Mouse (Mus musculus) CH12.LX (cell line): Measurements from ENCODE around the gene Mrpl23. TPM values are rescaled to one million over a fixed set of nuclear protein-coding genes. Genes with fewer than 3 reads are reported as not detected.
A peak's percentile ranks its signal among the peaks of the same experiment; 100 is the strongest.

Experiments
- DNase-seq: peaks from one replicate; pipeline ENCODE4 v3.0.0-alpha.2; 2013; ENCODE audit errors: extremely low read depth
- H3K27ac ChIP-seq: 2 replicates; pipeline ENCODE4 v1.5.1; 2012; ENCODE audit warnings: low read depth, mild to moderate bottlenecking, control low read depth, moderate library complexity; ENCODE audit not compliant: insufficient read depth
- H3K27me3 ChIP-seq: replicated peaks from 2 replicates; pipeline ENCODE3; 2012; ENCODE audit warnings: inconsistent platforms
- H3K36me3 ChIP-seq, 2 experiments: replicated peaks in 1 of 2; 2 replicates each; pipeline versions ENCODE3 to v1.6.1; 2012; ENCODE audit warnings: inconsistent platforms in 1 of 2, low read length in 1 of 2, mild to moderate bottlenecking in 1 of 2, mixed read lengths in 1 of 2, moderate library complexity in 1 of 2; ENCODE audit not compliant: control insufficient read depth in 1 of 2, insufficient read depth in 1 of 2
- H3K4me1 ChIP-seq, 2 experiments: 2 replicates each; pipeline ENCODE4 v1.6.1; 2012; ENCODE audit warnings: inconsistent platforms in 1 of 2, moderate library complexity in 1 of 2; ENCODE audit not compliant: insufficient read depth in 2 of 2, control insufficient read depth in 1 of 2
- H3K4me2 ChIP-seq: 2 replicates; pipeline ENCODE4 v1.6.1; 2012; ENCODE audit warnings: low read depth, mild to moderate bottlenecking, control low read depth; ENCODE audit not compliant: poor library complexity, insufficient read depth, severe bottlenecking
- H3K4me3 ChIP-seq, 3 experiments: fragments of 150-350 bp in 1 of 3; sonication (generic) in 1 of 3; replicated peaks in 1 of 3; 2 replicates each; pipeline versions ENCODE3 to v1.5.1; 2011 to 2012; ENCODE audit warnings: low read depth in 2 of 3, low read length in 2 of 3, mild to moderate bottlenecking in 2 of 3, moderate library complexity in 2 of 3, control low read depth in 1 of 3, improper control_type of control experiment in 1 of 3, inconsistent platforms in 1 of 3, mixed read lengths in 1 of 3; ENCODE audit not compliant: poor library complexity in 1 of 3
- H3K79me2 ChIP-seq: replicated peaks from 2 replicates; pipeline ENCODE4 v1.6.1; 2012; ENCODE audit warnings: mild to moderate bottlenecking, moderate library complexity; ENCODE audit not compliant: control insufficient read depth, poor library complexity, insufficient read depth, severe bottlenecking; ENCODE audit errors: extremely low read depth
- H3K9ac ChIP-seq: 2 replicates; pipeline ENCODE4 v1.6.1; 2012; ENCODE audit warnings: low read depth, mild to moderate bottlenecking, control low read depth, moderate library complexity; ENCODE audit not compliant: insufficient read depth
- H3K9me3 ChIP-seq: replicated peaks from 2 replicates; pipeline ENCODE3; 2012; ENCODE audit warnings: low read length, inconsistent platforms, mixed read lengths
- CHD1 ChIP-seq: IDR thresholded peaks from 2 replicates; pipeline ENCODE4 v1.6.1; 2012; ENCODE audit warnings: low read depth, low read length, improper control_type of control experiment, inconsistent platforms
- HCFC1 ChIP-seq: IDR thresholded peaks from 2 replicates; pipeline ENCODE4 v1.6.1; 2012; ENCODE audit warnings: low read depth, mild to moderate bottlenecking, inconsistent platforms, low read length, improper control_type of control experiment
- IRF4 ChIP-seq: IDR thresholded peaks from 2 replicates; pipeline ENCODE4 v1.6.1; 2014; ENCODE audit warnings: low read depth, mild to moderate bottlenecking, inconsistent platforms, low read length, improper control_type of control experiment
- JUND ChIP-seq: conservative IDR thresholded peaks from 2 replicates; pipeline ENCODE4 v1.6.1; 2011; ENCODE audit warnings: low read depth, low read length, improper control_type of control experiment
- MAFK ChIP-seq: IDR thresholded peaks from 2 replicates; pipeline ENCODE4 v1.6.1; 2011; ENCODE audit warnings: low read length, improper control_type of control experiment; ENCODE audit not compliant: insufficient replicate concordance
- MEF2A ChIP-seq: IDR thresholded peaks from 2 replicates; pipeline ENCODE4 v1.6.1; 2014; ENCODE audit warnings: low read depth, mild to moderate bottlenecking, inconsistent platforms, low read length, improper control_type of control experiment, borderline replicate concordance
- MXI1 ChIP-seq: IDR thresholded peaks from 2 replicates; pipeline ENCODE4 v1.6.1; 2011; ENCODE audit warnings: mild to moderate bottlenecking, low read depth, low read length, improper control_type of control experiment
- NRF1 ChIP-seq: IDR thresholded peaks from 2 replicates; pipeline ENCODE4 v1.6.1; 2014; ENCODE audit warnings: low read depth, mild to moderate bottlenecking, inconsistent platforms, low read length, improper control_type of control experiment, moderate library complexity
- POLR2A ChIP-seq: IDR thresholded peaks from 2 replicates; pipeline ENCODE4 v1.6.1; 2011; ENCODE audit warnings: low read depth, mild to moderate bottlenecking, improper control_type of control experiment, low read length
- RCOR1 ChIP-seq: conservative IDR thresholded peaks from 2 replicates; pipeline ENCODE4 v1.6.1; 2012; ENCODE audit warnings: low read depth, mild to moderate bottlenecking, inconsistent platforms, low read length, improper control_type of control experiment
- SIN3A ChIP-seq: IDR thresholded peaks from 2 replicates; pipeline ENCODE4 v1.6.1; 2012; ENCODE audit warnings: low read length, improper control_type of control experiment, inconsistent platforms
- TBP ChIP-seq: conservative IDR thresholded peaks from 2 replicates; pipeline ENCODE4 v1.6.1; 2011; ENCODE audit warnings: low read depth, low read length, improper control_type of control experiment
- ZC3H11A ChIP-seq: IDR thresholded peaks from 2 replicates; pipeline ENCODE4 v1.6.1; 2012; ENCODE audit warnings: low read depth, mild to moderate bottlenecking, inconsistent platforms, low read length, improper control_type of control experiment
- ZKSCAN1 ChIP-seq: IDR thresholded peaks from 2 replicates; pipeline ENCODE4 v1.6.1; 2012; ENCODE audit warnings: low read depth, inconsistent platforms, low read length, improper control_type of control experiment, borderline replicate concordance
- dilution Hi-C: fragments of 300-500 bp; cut with MboI; formaldehyde crosslinking; loops from 2 replicates; pipeline ENCODE4 v1.14.3; 2020; ENCODE audit warnings: low sequenced_read_pairs; ENCODE audit not compliant: extremely low pct_unique_long_range_greater_than_20kb, extremely low pct_ligation_motif_present
- in situ Hi-C: fragments of 300-500 bp; cut with MboI; formaldehyde crosslinking; loops from 3 replicates; pipeline ENCODE4 v1.14.3; 2019; ENCODE audit warnings: low sequenced_read_pairs, low pct_ligation_motif_present, low pct_unique_long_range_greater_than_20kb, mixed read lengths
- polyA plus RNA-seq: library from polyadenylated mRNA; unstranded; fragments of >175 nt; gene quantifications from 2 replicates; pipeline ENCODE4 v1.2.1, GENCODE M21; 2012; ENCODE audit warnings: low read depth; ENCODE audit not compliant: insufficient read length
- total RNA-seq, 2 experiments: library from RNA; depleted of rRNA; stranded (reverse); fragments of 300-350 nt in 1 of 2; fragments of >200 nt in 1 of 2; gene quantifications; 2 replicates each; pipeline ENCODE4 v1.2.3; 2012 to 2014

Gene Mrpl23
- 58.9 and 71.2 TPM in 2 replicates for total RNA-seq (2012; rRNA removed)
- total RNA-seq (2014; rRNA removed): 60.7 and 70.8 TPM in 2 replicates
- polyA plus RNA-seq: 7.5 and 8.3 TPM in 2 replicates

DNA sequence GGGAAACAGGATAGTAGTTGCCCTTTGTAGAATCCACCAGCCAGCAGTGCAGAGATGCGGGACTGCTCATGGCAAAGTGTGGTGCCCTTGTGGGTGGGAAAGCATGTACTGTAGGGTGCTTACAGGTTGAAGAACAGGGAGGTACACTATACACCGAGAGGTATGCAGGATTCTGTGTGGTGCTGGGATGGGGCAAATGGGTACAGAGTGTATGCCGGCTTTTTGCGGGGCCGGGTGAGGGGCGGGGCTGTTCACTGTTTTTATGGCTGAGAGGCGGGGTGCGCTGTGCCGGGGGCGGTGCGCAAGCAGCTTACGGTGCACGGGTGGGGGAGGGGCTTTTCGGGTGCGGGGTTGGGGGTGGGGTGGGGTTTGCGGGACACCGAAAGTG lies at the start of gene Mrpl23:
TSS of gene Mrpl23 (plus strand) at position 16 of the 388 bp plus-strand sequence.
- Histone ChIP-seq H3K79me2 (peaks cover 4% of the 10 kb centered on the region), H3K4me1 (peaks cover 9 to 22% of the 10 kb centered on the region in 2 experiments), H3K9me3 (no peaks in the 10 kb centered on the region), H3K9ac (peak within 1 kb of the TSS; percentile 74), H3K4me3 (peak within 1 kb of the TSS; percentile 91 to 96 (median 92)), H3K27ac (peak within 1 kb of the TSS; percentile 27), H3K36me3 (peaks cover 11 to 22% of the 10 kb centered on the region in 2 experiments), H3K4me2 (peak within 1 kb of the TSS; percentile 75), H3K27me3 (peaks cover 42% of the 10 kb centered on the region)
- TF ChIP-seq IRF4 (0 out of 2 replicates have a peak, but pooled peaks have one; percentile 6), MEF2A (no peak)
- dilution Hi-C loops: no loop called here
- in situ Hi-C loops: no loop called here
- DNase-seq: no peak

DNA sequence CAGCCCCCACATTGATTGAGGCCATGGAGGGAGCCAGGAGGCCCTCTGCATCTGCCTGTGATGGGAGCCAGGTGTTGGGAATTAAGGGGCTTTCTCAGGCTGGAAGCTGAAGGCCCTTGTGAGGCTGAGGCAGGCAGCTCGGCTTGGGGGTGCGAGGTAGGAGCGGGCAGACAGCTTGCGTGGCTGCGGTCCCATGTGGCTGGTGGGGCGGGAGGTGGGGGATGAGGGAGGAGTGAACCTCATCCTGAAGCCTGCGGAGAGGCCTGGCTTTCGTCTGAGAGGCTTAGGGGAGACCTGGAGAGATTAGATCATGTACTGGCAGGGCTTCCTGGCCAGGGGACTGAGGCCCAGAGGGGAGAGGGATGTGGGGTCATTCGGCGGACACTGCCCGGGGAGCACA lies 49.4 kb upstream of the Mrpl23 start:
- Histone ChIP-seq H3K27me3 (no peaks in the 10 kb centered on the region), H3K4me1 (peaks cover 12 to 64% of the 10 kb centered on the region in 2 experiments; a peak in 3 of 4 replicates), H3K9me3 (no peaks in the 10 kb centered on the region), H3K36me3 (peaks cover 56 to 99% of the 10 kb centered on the region in 2 experiments), H3K27ac (no peak overlapping the region), H3K4me2 (no peak overlapping the region), H3K4me3 (no peak overlapping the region), H3K9ac (no peak overlapping the region), H3K79me2 (peaks cover 3% of the 10 kb centered on the region)
- TF ChIP-seq MXI1: no peak
- TF ChIP-seq HCFC1: no peak
- TF ChIP-seq ZKSCAN1: no peak
- no peak for TF ChIP-seq RCOR1
- TF ChIP-seq ZC3H11A: no peak
- in situ Hi-C loops (no loop called here), dilution Hi-C loops (no loop called here)
- no peak for DNase-seq

DNA sequence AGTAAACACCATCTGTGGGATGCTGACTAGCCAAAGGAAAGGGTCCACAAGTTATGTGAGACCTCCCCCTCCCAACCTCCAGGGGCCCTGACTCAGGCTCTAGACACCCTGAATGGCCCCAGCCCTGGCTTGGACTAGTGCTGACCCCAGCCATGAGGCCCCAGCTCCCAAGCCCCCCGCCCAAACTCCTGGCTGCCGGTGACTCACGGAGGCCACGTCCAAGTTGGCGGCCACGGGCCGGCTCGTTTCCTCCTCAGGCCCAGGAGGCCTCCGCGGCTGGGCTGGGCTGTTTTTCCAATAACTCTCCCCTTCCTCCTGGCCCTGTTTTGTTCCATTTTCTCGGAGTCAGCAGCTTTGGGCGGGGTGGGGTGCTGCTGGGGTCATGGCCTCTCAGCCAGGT lies 47.7 kb upstream of the Mrpl23 start:
- no peak for TF ChIP-seq MAFK
- no peak for TF ChIP-seq SIN3A
- no peak for TF ChIP-seq CHD1
- no peak for TF ChIP-seq ZKSCAN1
- TF ChIP-seq JUND: no peak
- no peak for TF ChIP-seq POLR2A
- TF ChIP-seq HCFC1: no peak
- TF ChIP-seq TBP: no peak
- TF ChIP-seq MXI1: no peak
- no peak for TF ChIP-seq NRF1
- TF ChIP-seq RCOR1: no peak
- dilution Hi-C loops (no loop called here), in situ Hi-C loops (no loop called here)
- H3K9me3 ChIP-seq: no peaks in the 10 kb centered on the region
- H3K27ac ChIP-seq: no peak overlapping the region
- no peak overlapping the region for H3K4me2 ChIP-seq
- H3K79me2 ChIP-seq: peaks cover 3% of the 10 kb centered on the region
- DNase-seq: no peak
- H3K27me3 ChIP-seq: no peaks in the 10 kb centered on the region
- H3K36me3 ChIP-seq: peaks cover 59 to 98% of the 10 kb centered on the region in 2 experiments
- H3K4me3 ChIP-seq: no peak overlapping the region
- peaks cover 19 to 71% of the 10 kb centered on the region in 2 experiments for H3K4me1 ChIP-seq
- no peak overlapping the region for H3K9ac ChIP-seq
